7 mouse cellular contexts compared by ENCODE assay signal in the genomic region with DNA sequence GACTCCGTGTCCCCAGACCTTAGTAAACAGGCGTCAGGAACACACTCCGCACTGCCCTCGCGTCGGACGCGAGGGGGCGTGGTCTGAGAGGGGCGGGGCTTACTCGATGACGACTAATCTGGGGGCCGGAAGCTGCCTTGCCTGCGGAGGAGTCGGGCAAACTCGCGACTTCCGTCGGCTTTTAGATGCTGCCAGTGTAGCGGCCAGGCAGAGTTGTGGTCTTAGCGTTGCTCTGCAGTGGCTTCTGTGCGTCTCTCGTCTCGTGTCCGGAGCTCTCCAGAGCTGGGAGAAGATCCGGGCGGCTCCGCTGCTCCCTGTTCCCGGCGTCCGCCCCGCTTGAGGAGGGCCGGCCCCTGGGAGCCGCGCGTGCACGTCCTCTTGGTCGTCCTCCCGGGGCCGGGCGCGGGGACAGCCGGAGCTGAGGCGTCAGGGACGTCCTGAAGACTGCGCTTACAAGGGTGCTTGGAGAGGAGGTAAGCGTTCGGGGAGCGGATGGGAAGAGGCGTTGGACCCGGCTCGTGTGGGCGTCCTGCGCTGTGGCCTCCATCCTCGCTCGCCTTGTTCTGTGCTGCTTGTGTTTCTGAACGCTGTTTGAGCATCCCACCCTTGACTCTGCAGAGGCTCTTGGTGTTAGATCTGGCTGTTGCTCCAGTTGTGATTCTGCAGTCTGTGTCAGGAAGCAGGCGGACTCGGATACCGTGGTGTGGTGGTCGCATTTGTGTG. TPM values are rescaled to one million over a fixed set of nuclear protein-coding genes. Genes with fewer than 3 reads are reported as not detected.
DNase-seq lines count a peak whose midpoint lies in the region; ATAC-seq lines count a peak whose summit lies in the region.

A gene (plus strand): TSS at position 181 of the 723 bp plus-strand sequence.

- peak within 1 kb of the TSS; percentile 83 for H3K27ac ChIP-seq in intestine, embryonic 16.5 days (ENCODE audit: low read length)
- H3K27ac ChIP-seq in midbrain, embryonic 11.5 days (ENCODE audit: low read depth, low read length): no peak within 1 kb of the TSS; the same call in 1 of the 2 replicates

- no peaks in the 10 kb centered on the region for H3K36me3 ChIP-seq in intestine, embryonic 16.5 days (ENCODE audit: control insufficient read depth, insufficient read depth, low read length)
- H3K36me3 ChIP-seq in midbrain, embryonic 11.5 days (ENCODE audit: control insufficient read depth, insufficient read depth, low read length): no peaks in the 10 kb centered on the region

- H3K4me2 ChIP-seq in intestine, embryonic 16.5 days (ENCODE audit: low read depth, low read length): peak within 1 kb of the TSS; percentile 82
- H3K4me2 ChIP-seq in midbrain, embryonic 11.5 days: peak within 1 kb of the TSS; percentile 75

- DNase-seq in adrenal gland, adult 8-10 months: peak; percentile 94
- peak; percentile 97 for DNase-seq in embryo, embryonic 9.5 days (ENCODE audit: extremely low spot score)
- DNase-seq in gastrocnemius, postnatal 4 days (ENCODE audit: low spot score in 2 of 2): peak; percentile 94 to 97
- DNase-seq in left cerebral cortex, postnatal 36 days (ENCODE audit: low spot score in 2 of 2): peak; percentile 95 to 96
- peak; percentile 100 for DNase-seq in midbrain, embryonic 11.5 days (ENCODE audit: low spot score, missing footprints)
- peak; percentile 94 for DNase-seq in skeletal muscle tissue, adult 2 months (ENCODE audit: low read depth, low spot score)

- intact Hi-C loops in left cerebral cortex, postnatal 36 days (cut with DNase I): loop anchor here (5.0 kb wide), 2 partner anchors 47 to 82 kb away; no protein-coding TSS in a partner anchor

- ATAC-seq in intestine, embryonic 16.5 days: peak; percentile 100
- ATAC-seq in midbrain, embryonic 11.5 days (ENCODE audit: low FRiP score): peak; percentile 100

- peak within 1 kb of the TSS; percentile 88 for H3K9ac ChIP-seq in intestine, embryonic 16.5 days (ENCODE audit: low read depth, low read length)
- H3K9ac ChIP-seq in midbrain, embryonic 11.5 days (ENCODE audit: low read length): peak within 1 kb of the TSS; percentile 90

- H3K4me3 ChIP-seq in intestine, embryonic 16.5 days (ENCODE audit: low read length): peak within 1 kb of the TSS; percentile 99
- H3K4me3 ChIP-seq in midbrain, embryonic 11.5 days (ENCODE audit: low read depth, low read length): peak within 1 kb of the TSS; percentile 98

- WGBS in intestine, embryonic 16.5 days: under 1% methylated on average over 61 of the region's 61 CpGs
- WGBS in midbrain, embryonic 11.5 days: under 1% methylated on average over 61 of the region's 61 CpGs

- no peaks in the 10 kb centered on the region for H3K9me3 ChIP-seq in intestine, embryonic 16.5 days (ENCODE audit: control insufficient read depth, low read length)
- no peaks in the 10 kb centered on the region for H3K9me3 ChIP-seq in midbrain, embryonic 11.5 days (ENCODE audit: control insufficient read depth, low read length)

- H3K27me3 ChIP-seq in intestine, embryonic 16.5 days (replicated peaks; ENCODE audit: control insufficient read depth, insufficient read depth, low read length): no peaks in the 10 kb centered on the region
- H3K27me3 ChIP-seq in midbrain, embryonic 11.5 days (ENCODE audit: control insufficient read depth, insufficient read depth, low read length): no peaks in the 10 kb centered on the region

- H3K4me1 ChIP-seq in intestine, embryonic 16.5 days (ENCODE audit: control insufficient read depth, insufficient read depth, low read length): peaks cover 5% of the 10 kb centered on the region; the same call in 1 of the 2 replicates
- peaks cover 11% of the 10 kb centered on the region for H3K4me1 ChIP-seq in midbrain, embryonic 11.5 days (ENCODE audit: control insufficient read depth, insufficient read depth, low read length)

RNA-seq across cellular contexts. Expression of the gene that starts here (rescaled TPM):
- total RNA-seq in adrenal gland, adult 8-10 months (2022): 10 to 100 TPM; 26.6 to 43.2 (median 34.4) TPM
- 10 to 100 TPM; 29.0 to 31.8 TPM for total RNA-seq in gastrocnemius, postnatal 4 days (2021)
- polyA plus RNA-seq in intestine, embryonic 16.5 days (2015; fragmentation: Nextera tagmentation; extraction: Ambion mirVana): 19.9 and 21.2 TPM in 2 replicates
- 10 to 100 TPM; 51.1 to 54.6 TPM for total RNA-seq in left cerebral cortex, postnatal 36 days (2021)
- 30.1 and 31.4 TPM in 2 replicates for polyA plus RNA-seq in midbrain, embryonic 11.5 days (2014; fragmentation: Nextera tagmentation; extraction: Ambion mirVana)
